Mouse (Mus musculus) adrenal gland, postnatal 14 days (tissue): ENCODE results near the gene Gba. TPM values are rescaled to one million over a fixed set of nuclear protein-coding genes. Genes with fewer than 3 reads are reported as not detected.

ENCODE experiments used
- DNase-seq: peaks from one replicate; pipeline ENCODE4 v3.0.0; 2021; ENCODE audit warnings: mixed read lengths
- microRNA-seq, 2 experiments: library from miRNA; unstranded; fragments of <30 nt; microRNA quantifications; one replicate each; pipeline ENCODE4 v1.2.0; 2021
- total RNA-seq: library from RNA; stranded (reverse); gene quantifications from 2 replicates; pipeline ENCODE4 v1.2.3, GENCODE M21; 2021

Gene Gba
- total RNA-seq, 1 experiment from 2014 or later, result 52.4 TPM

- DNase-seq, result peak; percentile 82
Observed at GRCm38 (mm10) chr3:89242331-89242895, 39.7 kb downstream of the Gba start.

DNA sequence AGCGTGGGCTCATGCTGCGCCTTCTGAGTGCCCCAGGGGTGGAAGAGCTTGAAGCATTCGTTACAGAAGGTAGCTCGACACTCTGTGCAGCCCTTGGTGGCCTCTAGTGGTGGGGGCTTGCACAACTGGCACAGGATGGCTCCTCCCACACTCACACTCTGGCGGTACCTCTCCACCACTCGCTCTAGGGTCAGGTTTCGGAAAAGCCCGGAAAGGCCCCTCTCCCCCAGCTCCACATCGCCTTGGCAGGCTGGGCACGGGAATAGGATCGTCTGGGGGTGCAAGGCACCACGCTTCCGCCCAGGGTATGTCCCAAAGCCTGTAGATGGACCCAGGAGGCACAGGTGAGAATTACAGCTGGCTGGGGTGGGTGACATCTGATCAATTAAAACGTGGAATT lies 40.9 kb downstream of the Gba start:
- peak; percentile 59 for DNase-seq

- peak; percentile 59 for DNase-seq
Observed at GRCm38 (mm10) chr3:89244158-89244981, 41.6 kb downstream of the Gba start.

- DNase-seq, result peak; percentile 60
Observed at GRCm38 (mm10) chr3:89244982-89245687, 42.4 kb downstream of the Gba start.

DNA sequence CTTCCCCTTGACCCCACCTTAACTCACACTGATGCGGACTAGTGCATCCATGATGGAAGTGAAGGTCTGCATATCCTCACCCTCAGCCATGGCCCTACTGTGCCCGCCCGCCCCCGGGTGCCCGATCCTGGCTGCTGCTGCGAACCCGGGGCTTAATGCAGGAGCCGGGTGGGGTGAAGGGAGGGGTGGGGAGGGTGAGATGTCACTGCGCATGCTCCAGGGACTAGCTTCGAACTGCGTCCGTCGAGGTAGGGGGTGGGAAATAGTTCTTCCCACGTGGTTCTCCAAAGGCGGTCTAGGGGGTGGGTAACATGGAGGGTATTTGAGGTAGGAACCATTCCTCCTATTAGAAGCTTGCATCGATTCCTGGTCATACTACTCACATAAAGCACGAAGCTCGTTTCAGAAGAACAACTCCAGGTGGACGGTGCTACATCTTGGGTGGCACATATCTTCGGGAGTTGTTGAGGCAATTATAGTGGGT lies 43.0 kb downstream of the Gba start, which contains the start of gene Krtcap2:
Gene Krtcap2, plus strand, starts transcription at position 279 of the 484 bp plus-strand sequence.
- DNase-seq, result peak; percentile 43

GRCm38 (mm10) chr3:89246261-89247100 lies 43.8 kb downstream of the Gba start, which contains the start of gene Trim46:
Gene Trim46 (minus strand): TSS chr3:89246309.
- DNase-seq, result peak; percentile 95

DNA sequence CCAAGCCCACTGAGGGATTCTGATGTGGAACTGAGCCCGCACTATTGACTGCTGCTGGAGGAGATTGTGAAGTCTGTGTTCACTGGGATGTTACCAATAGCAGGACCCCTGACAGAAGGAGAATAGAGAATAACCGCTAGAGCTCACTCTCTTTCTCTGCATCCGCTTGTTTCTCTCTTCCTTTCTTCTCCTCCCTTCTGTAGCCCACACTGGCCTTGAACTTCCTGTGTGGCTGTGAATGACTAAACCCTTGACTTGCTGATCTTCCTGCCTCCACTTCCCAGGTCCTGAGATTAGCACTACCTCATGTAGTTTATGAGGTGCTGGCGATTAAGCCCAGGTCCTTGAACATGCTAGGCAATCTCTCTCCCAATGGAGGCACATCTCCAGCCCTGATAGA lies 44.7 kb downstream of the Gba start:
- no peak for DNase-seq

- peak; percentile 75 for DNase-seq
Observed at GRCm38 (mm10) chr3:89250435-89251040, 47.8 kb downstream of the Gba start.

GRCm38 (mm10) chr3:89251365-89251895 lies 48.7 kb downstream of the Gba start:
- peak; percentile 78 for DNase-seq

GRCm38 (mm10) chr3:89254994-89255393 lies 52.3 kb downstream of the Gba start:
- no peak for DNase-seq

DNA sequence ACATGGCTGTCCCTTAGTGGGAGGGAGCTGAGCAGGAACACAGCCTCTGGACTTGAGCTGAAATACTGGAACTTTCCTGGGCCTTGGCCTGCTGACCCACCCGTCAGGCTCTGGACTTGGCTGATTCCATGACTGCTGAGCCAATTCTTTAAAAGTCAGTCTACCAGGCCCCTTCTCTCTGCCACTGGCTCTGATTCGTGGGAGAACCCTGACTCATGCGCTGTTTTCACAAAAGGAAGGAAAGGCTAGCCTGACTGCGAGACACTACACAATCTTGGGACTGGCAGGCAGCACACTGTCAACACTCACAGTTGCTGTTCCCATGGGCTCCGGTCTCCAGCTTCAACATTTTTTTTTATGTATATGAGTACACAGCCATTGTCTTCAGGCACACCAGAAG lies 53.4 kb downstream of the Gba start:
- DNase-seq, result no peak

Small RNA genes lying within 50 kb of the gene (microRNA-seq; reads per million reads assigned to microRNA genes)
- 28.2 to 64.3 reads per million in 2 experiments for gene Mir92b

Other genes with a start within 250 kb of the Gba start
- 19.8 and 21.5 TPM in 2 replicates for gene Rusc1, start 109.6 kb upstream of the Gba start, total RNA-seq
- not detected in 2 replicates for gene Gm43738, start 101.8 kb upstream of the Gba start, total RNA-seq
- 99.6 and 157 TPM in 2 replicates for gene Fdps, start 101.0 kb upstream of the Gba start, total RNA-seq
- gene Pklr, start 66.8 kb upstream of the Gba start, total RNA-seq, result 1.6 and 15.1 TPM in 2 replicates
- gene Hcn3, start 42.7 kb upstream of the Gba start, total RNA-seq, result 3.3 and 5.3 TPM in 2 replicates
- 50.3 and 69.1 TPM in 2 replicates for gene Clk2, start 38.1 kb upstream of the Gba start, total RNA-seq
- gene Scamp3, start 25.5 kb upstream of the Gba start, total RNA-seq, result 75.4 and 76.9 TPM in 2 replicates
- gene Fam189b, start 19.8 kb upstream of the Gba start, total RNA-seq, result 15.0 and 21.1 TPM in 2 replicates
- gene Thbs3, start 12.3 kb downstream of the Gba start, total RNA-seq, result 9.0 and 12.7 TPM in 2 replicates
- gene Mtx1, start 24.2 kb downstream of the Gba start, total RNA-seq, result 152 and 162 TPM in 2 replicates
- 0.64 and 1.3 TPM in 2 replicates for gene Muc1, start 26.1 kb downstream of the Gba start, total RNA-seq
- 95.0 and 110 TPM in 2 replicates for gene Krtcap2, start 43.0 kb downstream of the Gba start, total RNA-seq
- 1.4 and 3.2 TPM in 2 replicates for gene Trim46, start 43.4 kb downstream of the Gba start, total RNA-seq
- gene Dpm3, start 56.4 kb downstream of the Gba start, total RNA-seq, result 107 and 116 TPM in 2 replicates
- gene Slc50a1, start 67.6 kb downstream of the Gba start, total RNA-seq, result 40.4 and 54.7 TPM in 2 replicates
- 19.1 and 21.9 TPM in 2 replicates for gene Efna1, start 78.2 kb downstream of the Gba start, total RNA-seq
- gene Efna3, start 120.0 kb downstream of the Gba start, total RNA-seq, result 0.38 and 0.59 TPM in 2 replicates
- gene Efna4, start 135.1 kb downstream of the Gba start, total RNA-seq, result 0.26 and 0.68 TPM in 2 replicates
- 66.0 and 79.5 TPM in 2 replicates for gene Adam15, start 147.1 kb downstream of the Gba start, total RNA-seq
- 0.68 and 0.70 TPM in 2 replicates for gene Dcst2, start 159.0 kb downstream of the Gba start, total RNA-seq
- gene Dcst1, start 162.3 kb downstream of the Gba start, total RNA-seq, result 0.30 and 0.71 TPM in 2 replicates
- 67.1 and 72.7 TPM in 2 replicates for gene Zbtb7b, start 191.8 kb downstream of the Gba start, total RNA-seq
- gene Lenep, start 199.9 kb downstream of the Gba start, total RNA-seq, result 0.26 TPM in 1 of 2 replicates, not detected in the other
- 42.2 and 43.8 TPM in 2 replicates for gene Flad1, start 208.9 kb downstream of the Gba start, total RNA-seq
- 34.9 and 38.0 TPM in 2 replicates for gene Cks1b, start 215.5 kb downstream of the Gba start, total RNA-seq
- gene Shc1, start 215.5 kb downstream of the Gba start, total RNA-seq, result 80.5 and 94.6 TPM in 2 replicates
- 36.4 and 48.3 TPM in 2 replicates for gene Pygo2, start 227.3 kb downstream of the Gba start, total RNA-seq
- 43.9 and 48.7 TPM in 2 replicates for gene Pbxip1, start 233.8 kb downstream of the Gba start, total RNA-seq